Mouse (Mus musculus) hindbrain, embryonic 10.5 days (tissue): ENCODE data around the gene Ripk4. TPM values are rescaled to one million over a fixed set of nuclear protein-coding genes. Genes with fewer than 3 reads are reported as not detected.

Experiments
- DNase-seq: peaks from one replicate; pipeline ENCODE4 v3.0.0-alpha.2; 2017; ENCODE audit warnings: low spot score
- H3K27ac ChIP-seq: fragments of 300-500 bp; sonication (generic); 2 replicates; pipeline ENCODE4 v1.5.1; 2016; ENCODE audit warnings: mild to moderate bottlenecking, moderate library complexity
- H3K27me3 ChIP-seq: fragments of 300-500 bp; sonication (generic); 2 replicates; pipeline ENCODE4 v1.6.1; 2016; ENCODE audit warnings: mild to moderate bottlenecking; ENCODE audit not compliant: poor library complexity, insufficient read depth, severe bottlenecking
- H3K36me3 ChIP-seq: fragments of 300-500 bp; sonication (generic); 2 replicates; pipeline ENCODE4 v1.6.1; 2016; ENCODE audit warnings: mild to moderate bottlenecking, moderate library complexity
- H3K4me1 ChIP-seq: fragments of 300-500 bp; sonication (generic); replicated peaks from 2 replicates; pipeline ENCODE4 v1.6.1; 2016; ENCODE audit warnings: mild to moderate bottlenecking
- H3K4me3 ChIP-seq: fragments of 300-500 bp; sonication (generic); 2 replicates; pipeline ENCODE4 v1.5.1; 2016; ENCODE audit warnings: mild to moderate bottlenecking, moderate library complexity
- H3K9me3 ChIP-seq: fragments of 300-500 bp; sonication (generic); 2 replicates; pipeline ENCODE4 v1.6.1; 2016; ENCODE audit warnings: mild to moderate bottlenecking, moderate library complexity
- WGBS: fragments of 180-500 bp; shearing (Covaris S2); methylation state at CpG from one replicate; pipeline ENCODE4 v1.1.7; 2016; 5-methylcytosine and 5-hydroxymethylcytosine counted together
- polyA plus RNA-seq: library from polyadenylated mRNA; unstranded; fragments of >200 nt; fragmentation: Nextera tagmentation; extraction: Ambion mirVana; gene quantifications from 2 replicates; pipeline ENCODE4 v1.2.1, GENCODE M21; 2016

The Ripk4 gene
- polyA plus RNA-seq = 2.9 TPM in 2 replicates

DNA sequence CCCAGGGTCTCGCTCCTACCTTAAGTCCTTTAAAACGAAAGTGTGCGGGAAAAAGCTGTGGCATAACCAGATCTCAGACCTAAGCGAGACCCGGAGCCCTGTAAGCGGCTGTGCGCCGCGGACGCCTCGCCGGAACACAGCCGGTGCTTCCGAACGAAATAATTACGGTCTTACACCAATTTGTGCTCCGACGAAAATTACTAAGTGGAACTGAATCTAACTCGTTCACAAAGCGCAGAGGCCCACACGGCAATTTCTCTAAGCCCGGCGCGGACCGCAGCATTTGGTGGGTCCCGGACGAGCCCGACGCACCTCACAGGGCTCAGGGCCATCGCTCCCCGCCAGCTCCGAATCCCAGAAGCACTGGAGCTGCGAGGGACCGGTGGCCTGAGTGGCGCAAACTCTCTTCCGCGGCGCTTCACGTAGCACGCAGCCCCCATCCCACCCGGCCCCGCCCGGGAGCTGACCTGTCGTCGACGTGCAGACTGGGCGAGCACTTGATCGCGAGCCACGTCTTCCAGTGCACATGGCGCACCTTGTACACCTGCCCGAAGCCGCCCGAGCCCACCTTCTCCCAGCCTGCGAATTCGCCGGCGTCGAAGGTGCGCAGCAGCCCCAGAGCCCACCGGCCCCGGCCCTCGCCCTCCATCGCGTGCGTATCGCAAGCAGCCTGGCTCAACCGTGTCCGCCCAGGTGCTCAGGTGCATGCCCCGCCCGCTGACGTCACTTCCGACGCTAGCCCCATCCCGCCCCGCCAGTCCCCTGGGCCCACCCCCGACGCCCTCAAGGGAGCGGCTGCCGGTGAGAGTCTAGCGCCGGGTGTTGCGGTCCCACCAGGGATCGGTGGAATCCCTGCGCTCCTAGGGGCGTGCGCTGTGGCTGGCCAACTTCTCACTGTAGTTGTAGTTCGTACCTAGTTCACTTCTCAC lies at the start of gene Ripk4:
Gene Ripk4, minus strand, starts transcription at position 727 of the 929 bp plus-strand sequence.
- Histone ChIP-seq H3K27me3 (peaks cover 66% of the 10 kb centered on the region), H3K4me1 (peaks cover 13% of the 10 kb centered on the region), H3K27ac (peak within 1 kb of the TSS; percentile 62), H3K9me3 (no peaks in the 10 kb centered on the region), H3K36me3 (no peaks in the 10 kb centered on the region), H3K4me3 (peak within 1 kb of the TSS; percentile 59)
- DNase-seq = peak; percentile 54
- 1% methylated on average over 88 of the region's 88 CpGs for WGBS

DNA sequence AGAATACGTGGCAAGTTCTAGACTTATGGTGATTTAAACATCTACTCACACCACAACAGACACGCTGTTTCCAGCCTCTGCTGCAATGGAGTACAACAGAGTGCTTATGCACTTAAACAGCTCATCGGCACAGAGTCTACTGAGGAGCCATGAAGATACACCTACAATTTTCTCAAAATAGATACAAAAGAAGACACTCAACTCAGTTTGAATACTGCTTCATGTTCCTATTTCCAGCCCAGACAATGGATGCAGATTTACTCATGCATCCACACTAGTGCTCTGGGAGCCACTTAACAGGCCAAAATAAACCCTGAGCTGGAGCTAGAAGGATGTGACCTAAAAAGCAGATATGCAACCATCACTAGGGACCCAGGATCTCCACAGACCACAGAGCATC lies 45.3 kb upstream of the Ripk4 start:
- no peak for DNase-seq
- 92% methylated on average over 3 of the region's 3 CpGs for WGBS
- peaks cover 100% of the 10 kb centered on the region for H3K36me3 ChIP-seq
- no peaks in the 10 kb centered on the region for H3K4me1 ChIP-seq
- H3K27me3 ChIP-seq = no peaks in the 10 kb centered on the region
- H3K27ac ChIP-seq = no peak overlapping the region
- H3K4me3 ChIP-seq = no peak overlapping the region
- H3K9me3 ChIP-seq = no peaks in the 10 kb centered on the region

DNA sequence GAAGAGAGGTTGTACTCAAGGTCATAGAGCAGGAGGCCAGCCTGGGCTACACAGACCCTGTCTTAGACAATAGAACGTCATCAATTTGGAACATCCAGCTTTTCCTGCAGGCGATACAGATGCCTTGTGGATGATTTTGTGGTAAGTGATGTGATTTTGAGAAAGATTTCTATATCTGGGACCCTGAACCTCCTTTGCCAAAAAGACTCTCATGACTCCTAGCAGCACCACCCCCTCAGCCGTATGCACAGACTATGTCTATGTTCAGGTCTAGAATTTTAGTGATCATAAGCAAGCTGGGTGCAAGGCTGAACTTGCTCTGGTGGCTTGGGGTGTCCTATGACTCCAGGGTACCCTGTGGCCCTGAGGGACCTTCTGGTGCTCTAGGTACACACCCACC lies 42.1 kb upstream of the Ripk4 start:
- peaks cover 97% of the 10 kb centered on the region for H3K36me3 ChIP-seq
- no peaks in the 10 kb centered on the region for H3K4me1 ChIP-seq
- no peak overlapping the region for H3K27ac ChIP-seq
- H3K4me3 ChIP-seq = no peak overlapping the region
- H3K27me3 ChIP-seq = no peaks in the 10 kb centered on the region
- H3K9me3 ChIP-seq = no peaks in the 10 kb centered on the region
- 96% methylated on average over 3 of the region's 3 CpGs for WGBS
- DNase-seq = no peak

DNA sequence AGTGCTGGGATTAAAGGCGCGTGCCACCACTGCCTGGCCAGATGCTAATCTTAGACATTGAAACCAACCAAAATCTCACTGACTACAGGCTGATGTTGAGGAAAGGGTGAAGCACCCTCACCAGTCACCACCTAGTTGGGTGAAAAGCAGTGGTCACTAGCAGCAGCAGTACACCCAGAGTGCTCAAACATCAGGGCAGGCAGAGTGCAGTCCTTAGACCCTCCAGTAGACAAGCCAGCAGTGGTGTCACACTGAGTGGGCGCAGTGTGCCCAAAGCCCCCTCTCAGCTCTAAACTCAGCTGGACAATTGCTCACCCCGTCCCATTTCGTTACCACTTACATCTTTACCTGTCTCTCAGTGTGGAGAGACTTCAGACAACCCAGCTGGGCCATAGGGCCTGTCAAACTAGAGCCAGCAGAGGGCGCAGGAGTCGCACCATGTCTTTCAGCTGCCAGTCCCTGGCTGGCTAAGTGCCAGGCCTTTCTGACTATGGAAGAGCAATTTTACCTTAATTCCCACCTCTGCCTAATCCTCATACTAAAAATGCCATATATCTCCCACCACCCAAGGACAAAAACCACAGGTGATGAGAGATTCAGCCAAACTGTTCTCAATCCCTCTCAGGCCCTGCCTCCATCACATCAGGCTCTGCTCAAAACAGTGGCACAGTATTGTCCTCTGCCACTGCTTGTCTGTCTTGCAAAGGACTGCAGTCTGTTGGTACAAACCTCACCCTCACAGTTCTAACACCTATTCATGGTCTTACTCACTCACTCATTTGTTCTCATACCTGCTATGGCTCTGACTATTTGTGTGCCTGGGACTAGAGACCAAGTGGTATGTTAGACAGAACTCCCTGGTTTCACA lies 41.3 kb upstream of the Ripk4 start:
- 82% methylated on average over 7 of the region's 7 CpGs for WGBS
- peaks cover 97% of the 10 kb centered on the region for H3K36me3 ChIP-seq

DNA sequence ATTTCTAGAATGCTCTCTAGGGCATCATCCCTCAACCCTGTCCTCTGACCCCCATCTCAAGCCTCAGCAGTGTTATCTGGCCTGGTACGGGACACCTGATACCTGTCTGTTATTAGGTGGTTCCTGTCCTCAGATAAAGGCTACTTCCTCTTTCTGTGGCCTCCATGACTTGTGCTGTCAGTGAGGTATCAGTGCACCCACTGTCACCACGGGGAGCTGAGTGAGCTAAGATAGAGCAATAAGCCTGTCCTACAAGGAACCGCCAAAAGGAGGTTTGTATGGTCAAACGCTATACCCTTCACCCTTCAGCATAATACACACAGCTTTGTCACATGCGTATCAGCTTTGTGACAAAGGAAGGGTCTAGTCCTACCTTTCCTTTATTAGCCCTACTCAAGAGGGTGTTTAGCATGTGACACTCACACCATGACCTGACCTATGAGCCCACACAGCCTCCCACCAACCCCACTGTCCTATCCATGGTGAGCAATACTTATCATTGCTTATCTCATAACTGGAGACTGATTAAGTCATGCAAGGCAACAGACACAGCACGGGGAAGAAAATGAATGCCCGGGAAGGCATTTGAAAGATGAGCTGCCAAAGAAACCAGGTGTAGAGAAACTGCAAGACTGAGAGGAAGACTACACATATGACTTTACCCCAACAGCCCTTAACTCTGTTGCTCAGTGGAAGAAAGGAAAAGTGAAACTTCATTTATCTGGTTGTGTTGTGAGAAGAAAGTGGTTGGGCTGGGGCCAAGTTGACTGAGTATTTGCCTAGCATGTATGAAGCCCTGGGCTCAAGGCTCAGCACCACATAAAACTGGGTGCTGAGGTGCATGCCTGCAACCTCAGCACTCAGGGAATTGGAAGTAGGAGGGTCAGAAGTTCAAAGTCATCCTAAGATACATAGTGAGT lies 34.6 kb upstream of the Ripk4 start:
- Histone ChIP-seq H3K9me3 (no peaks in the 10 kb centered on the region), H3K4me3 (no peak overlapping the region), H3K4me1 (no peaks in the 10 kb centered on the region), H3K27me3 (no peaks in the 10 kb centered on the region), H3K27ac (no peak overlapping the region), H3K36me3 (peaks cover 96% of the 10 kb centered on the region)
- DNase-seq = no peak
- WGBS = 96% methylated on average over 7 of the region's 7 CpGs

More for the DNA sequence above, 41.3 kb upstream of the Ripk4 start:
- Histone ChIP-seq H3K4me1 (no peaks in the 10 kb centered on the region), H3K4me3 (no peak overlapping the region), H3K27me3 (no peaks in the 10 kb centered on the region), H3K27ac (no peak overlapping the region), H3K9me3 (no peaks in the 10 kb centered on the region)
- DNase-seq = peak; percentile 45

DNA sequence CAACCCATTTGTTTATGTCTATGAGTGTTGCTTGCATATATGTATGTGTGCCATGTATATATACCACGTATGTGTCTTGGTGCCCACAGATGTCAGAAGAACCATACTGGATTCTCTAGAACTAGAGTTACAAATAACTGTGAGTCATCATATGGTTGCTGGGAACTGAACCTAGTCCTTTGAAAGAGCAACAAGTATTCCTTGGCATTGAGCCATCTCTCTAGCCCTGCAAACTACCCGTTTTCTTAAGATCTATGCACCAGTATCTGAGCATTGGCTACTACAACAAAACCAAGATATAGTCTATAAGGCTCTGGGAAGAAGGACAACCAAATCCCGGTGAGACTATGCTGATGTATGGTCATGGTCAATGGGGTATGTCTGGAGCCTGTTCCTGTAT lies 33.6 kb upstream of the Ripk4 start:
- Histone ChIP-seq H3K27ac (no peak overlapping the region), H3K4me1 (no peaks in the 10 kb centered on the region), H3K4me3 (no peak overlapping the region), H3K27me3 (no peaks in the 10 kb centered on the region), H3K9me3 (no peaks in the 10 kb centered on the region), H3K36me3 (peaks cover 96% of the 10 kb centered on the region)
- no peak for DNase-seq
- WGBS = 91% methylated on average over 3 of the region's 3 CpGs

DNA sequence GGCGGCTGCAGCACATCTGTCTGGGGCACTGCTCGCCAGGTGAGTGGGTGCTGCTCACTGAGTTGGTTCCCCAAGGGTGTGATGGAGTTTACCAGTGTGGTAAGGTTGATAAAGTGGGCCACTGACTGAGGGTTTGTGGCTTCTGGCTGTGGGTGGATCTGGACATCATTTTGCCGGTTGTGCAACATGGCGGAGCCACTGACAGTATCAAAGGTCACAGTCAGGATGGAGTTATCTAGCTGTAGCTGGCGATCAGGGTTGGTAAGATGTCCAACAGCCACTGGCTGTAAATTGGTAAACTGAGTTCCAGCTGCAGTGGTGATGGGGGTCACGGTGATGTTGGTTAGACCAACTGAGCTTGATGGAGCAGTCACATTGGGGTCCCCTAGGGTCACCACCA lies 30.7 kb upstream of the Ripk4 start:
- Histone ChIP-seq H3K9me3 (no peaks in the 10 kb centered on the region), H3K36me3 (peaks cover 76% of the 10 kb centered on the region), H3K4me3 (no peak overlapping the region), H3K27me3 (no peaks in the 10 kb centered on the region), H3K4me1 (no peaks in the 10 kb centered on the region), H3K27ac (no peak overlapping the region)
- DNase-seq = no peak
- 94% methylated on average over 6 of the region's 6 CpGs for WGBS

DNA sequence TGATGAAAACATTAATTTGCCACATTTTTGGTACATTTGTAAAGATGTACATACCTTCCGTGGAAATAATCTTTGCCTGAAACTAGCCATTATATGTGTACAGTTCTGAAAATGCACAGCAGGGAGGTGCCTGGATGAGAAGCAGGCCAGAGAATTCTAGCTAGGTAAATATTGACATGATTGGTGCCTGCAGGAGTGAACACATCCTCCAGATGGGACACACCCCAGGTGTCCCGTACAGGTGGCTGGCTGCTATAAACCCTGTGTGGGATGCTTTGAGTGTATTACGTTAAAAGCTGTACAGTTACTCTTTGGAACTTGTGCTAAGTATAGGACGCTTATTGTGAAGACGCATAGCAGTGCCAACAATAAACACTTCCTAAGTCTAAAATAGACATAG lies 19.5 kb upstream of the Ripk4 start:
- Histone ChIP-seq H3K27me3 (no peaks in the 10 kb centered on the region), H3K27ac (no peak overlapping the region), H3K9me3 (no peaks in the 10 kb centered on the region), H3K36me3 (no peaks in the 10 kb centered on the region), H3K4me1 (no peaks in the 10 kb centered on the region; the same call in 1 of the 2 replicates), H3K4me3 (no peak overlapping the region)
- WGBS = 95% methylated on average over 5 of the region's 5 CpGs
- no peak for DNase-seq

DNA sequence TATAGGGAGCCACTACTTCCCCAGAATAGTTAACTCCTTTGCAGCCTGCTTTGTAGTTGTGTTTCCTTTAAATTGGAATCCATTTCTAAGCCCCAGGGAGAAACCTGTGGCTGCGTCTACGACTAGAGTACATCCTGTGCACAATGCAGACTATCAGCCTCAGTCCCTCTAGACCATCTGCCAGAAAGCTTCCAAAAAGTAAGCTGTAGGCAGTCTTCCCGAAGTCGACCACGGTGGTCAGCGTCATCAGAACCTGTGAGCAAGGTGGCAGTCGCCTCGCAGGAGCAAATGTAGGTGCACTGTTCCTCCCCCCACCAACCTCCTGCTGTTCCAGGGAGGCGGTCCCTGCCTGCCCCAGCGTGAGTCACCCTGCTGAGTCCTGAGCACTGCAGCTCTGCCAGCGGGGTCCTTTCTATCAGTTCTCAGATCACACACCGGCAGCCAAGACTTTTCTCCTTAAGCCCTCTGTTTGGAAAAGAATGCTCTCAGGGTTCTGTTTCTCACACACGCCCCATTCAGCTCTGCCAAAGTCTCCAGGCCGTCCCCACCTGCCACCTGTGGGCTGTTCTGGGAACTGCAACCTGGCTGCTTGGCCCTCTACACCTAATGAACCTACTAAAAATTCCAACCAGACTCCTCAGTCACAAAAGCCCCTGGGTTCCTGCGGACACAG lies 14.9 kb upstream of the Ripk4 start:
- Histone ChIP-seq H3K36me3 (no peaks in the 10 kb centered on the region), H3K9me3 (no peaks in the 10 kb centered on the region), H3K4me3 (no peak overlapping the region), H3K27me3 (no peaks in the 10 kb centered on the region), H3K27ac (no peak overlapping the region), H3K4me1 (no peaks in the 10 kb centered on the region; the same call in 1 of the 2 replicates)
- peak; percentile 77 for DNase-seq
- 31% methylated on average over 15 of the region's 15 CpGs for WGBS

DNA sequence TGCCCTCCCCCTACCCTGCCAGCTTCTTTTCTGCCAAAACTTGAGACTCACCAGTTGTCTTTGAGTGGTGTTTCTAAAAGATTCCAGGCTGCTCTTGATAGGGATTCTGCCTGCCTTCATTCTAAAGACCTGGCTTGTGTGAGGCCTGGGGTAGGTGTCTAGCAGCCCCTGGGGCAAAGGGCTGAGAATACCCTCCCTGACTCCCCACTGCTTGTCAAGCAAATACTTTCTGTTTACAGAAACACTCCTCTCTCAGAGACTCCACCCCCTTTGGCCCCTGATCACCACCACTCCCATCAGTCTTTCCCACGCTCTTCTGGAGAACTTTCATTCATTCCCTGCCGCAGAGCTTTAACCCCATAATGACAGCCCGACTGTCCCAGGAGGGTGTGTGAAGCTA lies 2.9 kb upstream of the Ripk4 start:
- DNase-seq = no peak
- Histone ChIP-seq H3K36me3 (no peaks in the 10 kb centered on the region), H3K9me3 (no peaks in the 10 kb centered on the region), H3K4me1 (peaks cover 13% of the 10 kb centered on the region), H3K27me3 (peaks cover 54% of the 10 kb centered on the region), H3K27ac (no peak overlapping the region), H3K4me3 (no peak overlapping the region)
- 33% methylated on average over 3 of the region's 3 CpGs for WGBS

DNA sequence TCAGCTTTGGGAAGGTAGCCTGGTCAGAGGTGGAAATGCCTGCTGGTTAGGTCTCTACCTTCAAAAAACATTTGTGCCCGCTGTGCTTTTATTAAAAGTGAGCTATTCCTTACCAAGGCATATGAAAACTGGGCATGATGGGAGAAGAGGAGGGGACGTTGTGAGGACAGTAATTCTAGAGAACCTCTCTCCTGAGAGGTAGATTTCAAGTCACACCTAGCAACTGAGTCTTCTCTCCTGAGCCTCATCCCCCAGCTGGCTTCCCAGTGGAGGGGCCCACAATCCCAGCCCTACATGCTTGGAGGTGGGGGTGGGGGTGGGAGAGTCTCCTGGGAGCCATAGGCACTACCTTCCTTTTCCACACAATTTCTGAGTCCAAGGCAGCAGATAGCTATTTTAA lies 1.0 kb upstream of the Ripk4 start:
- Histone ChIP-seq H3K27me3 (peaks cover 66% of the 10 kb centered on the region), H3K4me3 (no peak overlapping the region), H3K36me3 (no peaks in the 10 kb centered on the region), H3K9me3 (no peaks in the 10 kb centered on the region), H3K27ac (no peak overlapping the region), H3K4me1 (peaks cover 13% of the 10 kb centered on the region)
- no peak for DNase-seq
- WGBS = 55% methylated on average over 2 of the region's 2 CpGs

DNA sequence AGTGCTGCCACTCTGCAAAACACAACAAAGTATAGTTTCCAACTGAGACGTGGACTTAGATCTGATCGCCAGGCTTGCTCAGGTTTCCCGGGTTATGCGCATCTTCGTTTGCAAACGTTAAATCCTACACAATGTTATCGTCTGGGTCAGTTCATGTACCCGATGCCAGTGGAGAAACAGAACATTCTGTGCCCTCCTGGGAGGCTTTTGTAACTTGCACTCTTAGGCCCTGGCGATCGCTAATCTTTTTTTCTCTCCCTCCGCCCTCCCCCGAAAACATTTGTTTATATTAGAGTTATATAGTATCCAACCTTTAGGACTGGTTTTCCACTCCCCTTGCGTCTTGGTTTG lies 378 bp upstream of the Ripk4 start:
- Histone ChIP-seq H3K27me3 (peaks cover 66% of the 10 kb centered on the region), H3K9me3 (no peaks in the 10 kb centered on the region), H3K27ac (no peak overlapping the region), H3K4me1 (peaks cover 13% of the 10 kb centered on the region), H3K36me3 (no peaks in the 10 kb centered on the region), H3K4me3 (peak overlapping the region; percentile 59)
- no peak for DNase-seq
- 9% methylated on average over 13 of the region's 13 CpGs for WGBS
